Mouse (Mus musculus): Measurements from ENCODE around the gene Nostrin. TPM values are rescaled to one million over a fixed set of nuclear protein-coding genes. Genes with fewer than 3 reads are reported as not detected.

The Nostrin gene
- polyA plus RNA-seq, 1 experiment from 2014 or later = 0.42 TPM

DNA sequence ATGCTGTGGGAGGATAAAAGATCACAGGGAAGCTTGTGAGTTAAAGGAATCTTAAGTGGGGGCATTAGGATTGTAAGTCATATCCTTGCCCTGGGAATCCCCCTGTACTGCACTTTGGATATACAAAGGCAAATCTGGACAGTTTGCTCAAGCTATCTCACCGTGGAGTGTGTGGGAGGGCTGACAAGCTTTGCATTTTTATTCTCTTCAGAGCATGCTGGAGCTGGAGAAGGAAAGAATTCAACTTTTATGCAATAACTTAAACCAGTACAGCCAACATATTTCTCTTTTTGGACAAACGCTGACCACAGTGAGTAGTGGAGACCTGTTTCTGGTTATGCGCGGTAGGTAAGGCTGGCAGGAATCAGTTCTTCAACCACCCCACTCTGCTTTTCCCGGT is 39.7 kb downstream of the Nostrin start:
- DNase-seq (ENCODE audit: low spot score) = no peak
- H3K27me3 ChIP-seq (replicated peaks; ENCODE audit: low read depth, poor library complexity, severe bottlenecking) = no peaks in the 10 kb centered on the region
- no peaks in the 10 kb centered on the region for H3K36me3 ChIP-seq (replicated peaks)
- no peak overlapping the region for H3K4me3 ChIP-seq
- WGBS = 85% methylated on average over 5 of the region's 5 CpGs
- H3K9me3 ChIP-seq = no peaks in the 10 kb centered on the region
- H3K27ac ChIP-seq (replicated peaks) = no peak overlapping the region
- H3K4me1 ChIP-seq = no peaks in the 10 kb centered on the region

DNA sequence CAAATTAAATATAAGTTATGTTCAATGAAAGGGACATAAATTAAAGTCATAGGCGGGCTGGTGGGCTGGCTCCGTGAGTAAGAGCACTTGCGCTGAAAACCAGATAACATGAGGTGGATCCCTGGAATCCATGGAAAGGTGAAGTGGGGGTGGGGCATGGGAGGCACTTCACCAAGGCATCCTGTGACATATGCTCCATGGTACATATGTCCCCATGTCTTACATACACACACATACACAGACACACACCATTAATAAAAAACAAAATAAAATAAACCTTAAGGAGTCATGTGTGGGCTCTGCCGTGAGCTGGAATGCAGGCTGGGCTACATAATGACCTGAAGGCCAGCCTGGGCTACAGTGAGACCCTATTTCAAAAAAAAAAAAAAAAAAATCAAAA is 44.1 kb downstream of the Nostrin start:
- H3K9me3 ChIP-seq = no peaks in the 10 kb centered on the region
- no peak for DNase-seq (ENCODE audit: low spot score)
- H3K4me3 ChIP-seq = no peak overlapping the region
- H3K36me3 ChIP-seq (replicated peaks) = no peaks in the 10 kb centered on the region
- H3K4me1 ChIP-seq = no peaks in the 10 kb centered on the region
- H3K27me3 ChIP-seq (replicated peaks; ENCODE audit: low read depth, poor library complexity, severe bottlenecking) = no peaks in the 10 kb centered on the region
- 95% methylated on average over 4 of the region's 4 CpGs for WGBS
- no peak overlapping the region for H3K27ac ChIP-seq (replicated peaks)

DNA sequence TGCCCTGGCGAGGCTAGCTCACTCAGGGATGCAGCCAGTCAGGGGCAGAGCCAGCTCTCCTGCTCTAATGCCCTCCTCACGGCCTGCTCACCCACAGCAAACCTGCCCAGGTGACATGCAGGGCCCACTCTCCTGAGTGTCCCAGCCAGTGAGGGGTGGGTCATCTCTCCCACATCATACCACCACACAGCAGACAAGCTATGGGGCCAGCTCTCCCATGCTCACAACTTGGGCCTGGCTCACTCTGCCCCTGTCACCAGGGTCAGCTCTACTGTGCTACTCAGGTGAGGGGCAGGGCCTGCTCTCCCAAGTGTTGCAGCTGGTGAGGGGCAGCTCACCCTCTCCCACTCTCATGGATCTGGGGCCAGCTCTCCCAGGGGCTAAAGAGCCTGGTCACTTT is 52.4 kb downstream of the Nostrin start:
- H3K27me3 ChIP-seq (replicated peaks; ENCODE audit: low read depth, poor library complexity, severe bottlenecking) = no peaks in the 10 kb centered on the region
- WGBS = 85% methylated on average over 2 of the region's 2 CpGs
- H3K36me3 ChIP-seq (replicated peaks) = peaks cover 18% of the 10 kb centered on the region
- DNase-seq (ENCODE audit: low spot score) = no peak
- H3K27ac ChIP-seq (replicated peaks) = no peak overlapping the region; the same call in 1 of the 2 replicates
- no peaks in the 10 kb centered on the region for H3K4me1 ChIP-seq
- H3K9me3 ChIP-seq = no peaks in the 10 kb centered on the region
- no peak overlapping the region for H3K4me3 ChIP-seq

DNA sequence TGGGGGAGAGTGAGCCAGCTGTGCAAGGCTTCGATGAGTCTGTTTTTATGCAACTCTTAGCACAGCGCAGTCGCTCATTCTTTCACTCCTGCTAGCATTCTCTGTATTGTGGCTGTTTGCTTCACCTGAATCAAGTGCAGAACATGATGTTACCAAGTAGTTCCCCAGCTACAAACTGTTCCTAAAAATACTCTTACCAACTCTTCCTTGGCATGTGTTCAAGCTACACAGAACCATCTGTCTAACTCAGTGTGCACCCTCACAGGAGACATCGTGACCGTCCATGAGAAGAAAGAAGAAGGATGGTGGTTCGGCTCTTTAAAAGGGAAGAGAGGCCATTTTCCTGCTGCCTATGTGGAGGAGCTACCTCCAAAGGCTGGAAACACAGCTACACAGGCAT is 53.1 kb downstream of the Nostrin start:
- Histone ChIP-seq H3K9me3 (no peaks in the 10 kb centered on the region), H3K36me3 (replicated peaks) (peaks cover 25% of the 10 kb centered on the region), H3K4me1 (no peaks in the 10 kb centered on the region), H3K27ac (replicated peaks) (no peak overlapping the region), H3K4me3 (no peak overlapping the region), H3K27me3 (replicated peaks; ENCODE audit: low read depth, poor library complexity, severe bottlenecking) (no peaks in the 10 kb centered on the region)
- DNase-seq (ENCODE audit: low spot score) = no peak
- 92% methylated on average over 6 of the region's 6 CpGs for WGBS

DNA sequence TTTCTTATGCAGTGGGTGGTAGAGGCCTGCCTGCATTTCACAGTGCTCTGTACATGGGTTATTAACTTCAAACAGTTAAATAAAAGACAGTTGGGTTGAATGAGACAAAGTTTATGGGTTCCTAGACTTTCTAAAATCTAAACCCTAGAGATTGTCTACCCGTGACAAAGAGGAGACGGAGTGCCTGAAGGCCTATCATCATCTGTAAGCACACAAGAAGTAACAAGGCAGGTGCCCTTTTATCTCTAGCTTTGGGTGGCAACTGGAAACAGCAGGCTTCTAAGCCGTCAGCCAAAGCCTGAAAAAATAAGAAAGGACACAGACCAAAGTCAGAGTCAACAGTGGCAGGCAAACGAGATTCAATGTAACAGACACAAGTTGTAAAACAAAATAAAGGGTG is 53.6 kb downstream of the Nostrin start:
- no peak overlapping the region for H3K27ac ChIP-seq (replicated peaks)
- H3K36me3 ChIP-seq (replicated peaks) = peaks cover 30% of the 10 kb centered on the region

DNA sequence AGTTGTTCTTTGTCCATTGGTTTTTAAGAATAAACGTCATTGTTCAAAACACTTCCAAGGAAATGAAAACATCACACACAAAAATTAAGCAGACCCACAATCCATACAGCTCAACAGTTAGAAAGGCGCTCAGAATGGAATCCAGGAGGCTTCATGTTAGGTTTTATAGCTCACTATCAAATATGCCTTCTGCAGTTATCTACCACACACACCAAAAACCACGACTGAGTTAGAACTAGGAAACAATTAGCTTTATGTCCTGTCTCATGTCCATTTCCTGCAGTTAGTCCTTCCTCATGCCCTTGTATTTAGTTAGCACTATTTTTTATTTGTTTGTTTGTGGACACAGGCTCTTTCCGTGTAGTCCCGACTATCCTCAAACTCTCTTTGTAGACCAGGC is 55.5 kb downstream of the Nostrin start:
- H3K27ac ChIP-seq (replicated peaks) = no peak overlapping the region
- DNase-seq (ENCODE audit: low spot score) = no peak
- no peaks in the 10 kb centered on the region for H3K27me3 ChIP-seq (replicated peaks; ENCODE audit: low read depth, poor library complexity, severe bottlenecking)
- H3K36me3 ChIP-seq (replicated peaks) = peaks cover 47% of the 10 kb centered on the region
- no peak overlapping the region for H3K4me3 ChIP-seq
- WGBS = 91% methylated on average over 5 of the region's 5 CpGs
- no peaks in the 10 kb centered on the region for H3K4me1 ChIP-seq
- no peaks in the 10 kb centered on the region for H3K9me3 ChIP-seq

More for the DNA sequence above, 53.6 kb downstream of the Nostrin start:
- WGBS = 76% methylated on average over 4 of the region's 4 CpGs
- Histone ChIP-seq H3K27me3 (replicated peaks; ENCODE audit: low read depth, poor library complexity, severe bottlenecking) (no peaks in the 10 kb centered on the region), H3K4me3 (no peak overlapping the region), H3K4me1 (no peaks in the 10 kb centered on the region), H3K9me3 (no peaks in the 10 kb centered on the region)
- DNase-seq (ENCODE audit: low spot score) = no peak

DNA sequence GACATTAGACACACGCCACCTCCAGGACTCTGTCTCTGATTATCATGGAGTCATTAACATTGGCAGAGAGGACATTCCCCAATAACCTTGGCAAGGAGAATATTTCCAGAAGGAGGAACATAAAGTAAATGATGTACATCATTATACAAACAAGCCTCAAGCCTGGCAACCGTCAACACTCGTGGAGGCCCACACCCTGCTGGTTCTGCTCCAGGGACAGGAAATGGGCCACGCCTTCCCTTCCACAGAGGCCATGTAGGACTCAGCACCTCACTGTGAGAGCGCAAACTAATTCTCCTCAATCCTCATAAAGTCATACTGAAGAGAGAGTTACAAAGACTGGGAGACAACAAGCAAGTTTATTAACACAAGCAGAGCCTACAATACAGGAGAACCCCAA is 58.0 kb downstream of the Nostrin start:
- Histone ChIP-seq H3K36me3 (replicated peaks) (peaks cover 62% of the 10 kb centered on the region), H3K27me3 (replicated peaks; ENCODE audit: low read depth, poor library complexity, severe bottlenecking) (no peaks in the 10 kb centered on the region), H3K4me1 (no peaks in the 10 kb centered on the region), H3K9me3 (no peaks in the 10 kb centered on the region), H3K27ac (replicated peaks) (no peak overlapping the region), H3K4me3 (no peak overlapping the region)
- 91% methylated on average over 5 of the region's 5 CpGs for whole genome bisulfite sequencing
- no peak for DNase-seq (ENCODE audit: low spot score)

DNA sequence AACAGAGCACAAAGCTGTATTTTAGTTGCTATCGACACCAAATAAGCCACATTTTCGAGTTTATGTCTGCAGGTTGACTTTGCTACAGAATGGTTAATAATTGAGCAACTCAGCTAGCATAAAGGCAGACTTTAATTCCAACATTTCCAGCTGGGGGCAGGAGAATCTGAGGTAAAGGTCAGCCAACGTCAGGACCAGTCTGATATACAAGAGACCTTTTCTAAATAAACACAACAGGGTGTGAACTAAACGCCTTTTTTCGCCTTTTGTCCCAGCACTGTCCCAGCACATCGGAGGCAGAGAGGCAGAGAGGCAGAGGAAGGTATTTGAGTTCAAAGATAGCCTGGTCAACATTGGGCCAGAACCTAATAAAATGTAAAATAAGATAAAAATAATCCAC is 69.6 kb downstream of the Nostrin start:
- Histone ChIP-seq H3K4me3 (peak overlapping the region; percentile 86), H3K4me1 (peaks cover 11% of the 10 kb centered on the region), H3K9me3 (no peaks in the 10 kb centered on the region), H3K27ac (replicated peaks) (peak overlapping the region; percentile 96), H3K27me3 (replicated peaks; ENCODE audit: low read depth, poor library complexity, severe bottlenecking) (no peaks in the 10 kb centered on the region), H3K36me3 (replicated peaks) (peaks cover 31% of the 10 kb centered on the region)
- DNase-seq (ENCODE audit: low spot score) = no peak
- WGBS = 28% methylated on average over 6 of the region's 6 CpGs

DNA sequence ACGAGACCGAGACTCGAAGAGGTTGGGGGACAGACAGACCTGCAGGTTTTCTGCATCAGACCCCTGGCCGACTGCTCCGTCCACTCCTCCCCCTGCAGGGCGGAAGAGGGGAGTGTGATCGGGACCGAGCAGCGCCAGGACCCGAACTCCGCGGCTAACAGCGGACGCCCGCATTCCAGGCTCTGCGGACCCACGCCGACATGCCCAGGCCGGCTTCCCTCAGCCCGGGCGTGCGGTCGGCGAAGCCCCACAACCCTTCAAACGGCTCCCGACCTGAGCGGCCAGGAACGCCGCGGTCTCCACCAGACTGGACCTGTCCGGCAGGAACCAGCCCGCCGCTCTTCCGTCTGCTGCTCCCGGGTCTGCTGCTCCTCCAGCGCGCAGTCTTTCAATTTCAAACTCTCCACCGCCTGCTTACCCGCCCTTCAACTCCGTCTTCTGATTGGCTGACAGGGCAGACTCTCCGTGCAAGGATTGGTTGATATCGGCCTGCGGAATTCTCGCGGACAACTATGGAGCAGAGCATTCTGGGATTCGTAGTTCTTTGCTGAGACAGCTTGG is 70.3 kb downstream of the Nostrin start, which contains the start of gene Spc25:
TSS of gene Spc25 (minus strand) at position 404 of the 561 bp plus-strand sequence.
- DNase-seq (ENCODE audit: low spot score) = peak; percentile 93
- peaks cover 11% of the 10 kb centered on the region for H3K4me1 ChIP-seq
- under 1% methylated on average over 46 of the region's 46 CpGs for WGBS
- peak within 1 kb of the TSS; percentile 96 for H3K27ac ChIP-seq (replicated peaks)
- no peaks in the 10 kb centered on the region for H3K9me3 ChIP-seq
- H3K4me3 ChIP-seq = peak within 1 kb of the TSS; percentile 86
- no peaks in the 10 kb centered on the region for H3K27me3 ChIP-seq (replicated peaks; ENCODE audit: low read depth, poor library complexity, severe bottlenecking)
- peaks cover 25% of the 10 kb centered on the region for H3K36me3 ChIP-seq (replicated peaks)

DNA sequence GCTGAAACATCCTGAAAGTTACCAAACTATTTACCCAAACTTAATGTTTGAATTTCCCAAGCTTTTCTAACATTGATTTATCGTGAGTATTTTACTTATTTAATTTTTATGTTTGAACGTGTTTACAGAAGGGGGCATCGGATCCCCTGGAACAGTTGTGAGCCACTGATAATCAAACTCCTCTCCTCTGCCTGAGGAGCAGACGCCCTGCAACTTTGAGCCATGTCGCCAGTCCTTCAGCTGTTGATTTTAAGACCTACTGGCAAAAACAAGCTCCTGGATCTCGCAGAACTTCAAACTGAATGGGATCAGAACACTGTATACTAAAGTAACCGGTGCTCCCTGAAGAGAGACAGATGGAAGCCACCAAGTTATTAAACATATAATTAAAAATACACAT is 70.9 kb downstream of the Nostrin start:
- Histone ChIP-seq H3K36me3 (replicated peaks) (peaks cover 19% of the 10 kb centered on the region), H3K4me3 (peak overlapping the region; percentile 86), H3K27me3 (replicated peaks; ENCODE audit: low read depth, poor library complexity, severe bottlenecking) (no peaks in the 10 kb centered on the region), H3K9me3 (no peaks in the 10 kb centered on the region), H3K4me1 (peaks cover 11% of the 10 kb centered on the region), H3K27ac (replicated peaks) (no peak overlapping the region; the same call in 1 of the 2 replicates)
- WGBS = 30% methylated on average over 7 of the region's 7 CpGs
- peak; percentile 17 for DNase-seq (ENCODE audit: low spot score)

DNA sequence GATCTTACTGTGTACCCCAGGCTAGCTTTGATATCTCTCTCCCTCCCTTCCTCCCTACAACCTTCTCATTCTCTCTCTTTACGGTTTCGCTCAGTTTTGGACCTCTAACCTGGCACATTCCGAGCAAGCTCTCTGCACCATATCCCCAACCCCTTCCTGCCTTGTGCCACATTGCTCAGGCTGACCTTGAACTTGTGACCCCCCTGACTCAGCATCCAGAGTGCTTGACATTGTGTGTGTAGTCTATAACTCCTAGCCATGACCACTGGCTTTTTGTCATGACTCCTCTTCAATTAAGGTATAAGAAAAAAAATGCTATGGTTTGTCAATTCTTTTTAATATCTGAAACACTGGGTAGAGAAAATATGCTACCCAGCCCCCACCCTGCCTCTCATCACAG is 74.1 kb downstream of the Nostrin start:
- H3K9me3 ChIP-seq = no peaks in the 10 kb centered on the region
- no peak overlapping the region for H3K4me3 ChIP-seq
- DNase-seq (ENCODE audit: low spot score) = no peak
- no peak overlapping the region for H3K27ac ChIP-seq (replicated peaks)
- no peaks in the 10 kb centered on the region for H3K36me3 ChIP-seq (replicated peaks)
- peaks cover 7% of the 10 kb centered on the region for H3K4me1 ChIP-seq
- WGBS = 84% methylated on average over 3 of the region's 3 CpGs
- H3K27me3 ChIP-seq (replicated peaks; ENCODE audit: low read depth, poor library complexity, severe bottlenecking) = no peaks in the 10 kb centered on the region

DNA sequence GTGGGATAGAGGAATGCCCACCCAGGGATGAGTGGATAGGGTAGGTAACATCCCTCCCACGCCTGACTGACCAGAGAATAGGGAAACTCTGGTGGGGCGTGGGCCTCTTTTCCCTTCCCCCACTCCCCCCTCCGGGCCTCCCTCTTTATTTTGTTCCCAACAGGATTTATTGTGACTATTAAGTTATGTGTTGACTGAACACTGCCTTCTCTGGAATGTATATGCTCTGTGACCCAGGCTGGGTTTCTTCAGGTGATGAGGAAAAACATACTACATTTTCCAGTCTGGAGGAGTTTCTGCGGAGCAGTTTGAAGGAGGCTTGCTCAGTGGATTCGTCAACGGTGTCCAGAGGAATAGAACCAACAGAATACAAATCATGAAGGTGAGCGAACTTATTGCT is 75.2 kb downstream of the Nostrin start, which contains the start of gene G6pc2:
TSS of gene G6pc2 (plus strand) at position 301 of the 400 bp plus-strand sequence.
- no peaks in the 10 kb centered on the region for H3K9me3 ChIP-seq
- WGBS = 83% methylated on average over 7 of the region's 7 CpGs
- H3K4me1 ChIP-seq = no peaks in the 10 kb centered on the region
- no peak within 1 kb of the TSS for H3K4me3 ChIP-seq
- no peaks in the 10 kb centered on the region for H3K36me3 ChIP-seq (replicated peaks)
- DNase-seq (ENCODE audit: low spot score) = no peak
- H3K27ac ChIP-seq (replicated peaks) = no peak within 1 kb of the TSS
- no peaks in the 10 kb centered on the region for H3K27me3 ChIP-seq (replicated peaks; ENCODE audit: low read depth, poor library complexity, severe bottlenecking)

DNA sequence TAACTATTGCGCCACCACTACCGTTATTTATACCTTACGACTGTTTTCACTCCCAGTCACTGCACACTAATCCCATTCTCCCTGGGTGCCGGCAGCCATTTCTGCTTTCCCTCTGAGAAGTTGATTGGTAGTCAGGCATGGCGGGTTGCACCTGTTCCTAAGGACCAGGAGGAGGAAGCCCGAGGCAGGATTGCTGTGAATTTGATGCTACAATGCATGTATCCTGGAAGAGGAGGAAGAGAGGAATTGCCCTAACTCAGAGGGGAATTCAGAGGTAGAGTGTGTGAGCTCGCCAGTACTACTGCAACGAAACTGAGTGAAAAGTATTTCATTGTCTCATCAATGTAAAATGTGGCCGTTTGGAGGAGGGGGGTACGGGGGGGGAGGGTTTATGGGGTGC is 77.1 kb downstream of the Nostrin start:
- Histone ChIP-seq H3K27ac (replicated peaks) (no peak overlapping the region), H3K27me3 (replicated peaks; ENCODE audit: low read depth, poor library complexity, severe bottlenecking) (no peaks in the 10 kb centered on the region), H3K4me1 (no peaks in the 10 kb centered on the region), H3K9me3 (no peaks in the 10 kb centered on the region), H3K4me3 (no peak overlapping the region), H3K36me3 (replicated peaks) (no peaks in the 10 kb centered on the region)
- WGBS = 76% methylated on average over 10 of the region's 10 CpGs
- DNase-seq (ENCODE audit: low spot score) = no peak
